Mouse (Mus musculus) v-Abl transformed pro-B cells (cell line): ENCODE data around the gene Spata5.
"Not testable (repeated sequence)": the region's sequence is repeated elsewhere in the genome, so short reads cannot be mapped to it uniquely, and the experiment has no call there.

ENCODE experiments used
- in situ Hi-C, 2 experiments: fragments of 400-800 bp; cut with MboI; formaldehyde crosslinking; loops; one replicate each; pipeline ENCODE4 v1.15.1; 2025; ENCODE audit not compliant: unreplicated experiment in 2 of 2

The Spata5 gene

GRCm38 (mm10) chr3:37488173-37488572 is 68.5 kb downstream of the Spata5 start:
- in situ Hi-C loops: no loop called here

- in situ Hi-C loops: no loop called here
These were observed 70.3 kb downstream of the Spata5 start for GRCm38 (mm10) chr3:37490025-37490424.

- in situ Hi-C loops: no loop called here
These were observed 81.2 kb downstream of the Spata5 start for GRCm38 (mm10) chr3:37500939-37501338.

- in situ Hi-C loops: no loop called here
These were observed 82.9 kb downstream of the Spata5 start for GRCm38 (mm10) chr3:37502552-37502951.

GRCm38 (mm10) chr3:37503846-37504245 is 84.2 kb downstream of the Spata5 start:
- in situ Hi-C loops: no loop called here

- in situ Hi-C loops: no loop called here
These were observed 90.6 kb downstream of the Spata5 start for GRCm38 (mm10) chr3:37510055-37511032.

GRCm38 (mm10) chr3:37515485-37515884 is 95.8 kb downstream of the Spata5 start:
- in situ Hi-C loops: no loop called here

- in situ Hi-C loops: no loop called here
These were observed 96.7 kb downstream of the Spata5 start for GRCm38 (mm10) chr3:37516379-37516778.

- in situ Hi-C loops: no loop called here
These were observed 98.9 kb downstream of the Spata5 start for GRCm38 (mm10) chr3:37518611-37519010.

- in situ Hi-C loops: no loop called here
These were observed 100.8 kb downstream of the Spata5 start for GRCm38 (mm10) chr3:37520334-37521023.

GRCm38 (mm10) chr3:37532079-37532478 is 112.4 kb downstream of the Spata5 start:
- in situ Hi-C loops: no loop called here

- in situ Hi-C loops: not testable (repeated sequence)
These were observed 121.0 kb downstream of the Spata5 start for GRCm38 (mm10) chr3:37540701-37541100.

- in situ Hi-C loops: no loop called here
These were observed 126.7 kb downstream of the Spata5 start for GRCm38 (mm10) chr3:37546351-37546750.

- in situ Hi-C loops: no loop called here
These were observed 130.5 kb downstream of the Spata5 start for GRCm38 (mm10) chr3:37550190-37550589.

GRCm38 (mm10) chr3:37550594-37550993 is 130.9 kb downstream of the Spata5 start:
- in situ Hi-C loops: no loop called here

GRCm38 (mm10) chr3:37551486-37551885 is 131.8 kb downstream of the Spata5 start:
- in situ Hi-C loops: no loop called here

GRCm38 (mm10) chr3:37552244-37552643 is 132.5 kb downstream of the Spata5 start:
- in situ Hi-C loops: no loop called here

GRCm38 (mm10) chr3:37553371-37554033 is 133.8 kb downstream of the Spata5 start:
- in situ Hi-C loops: no loop called here

- in situ Hi-C loops: no loop called here
These were observed 136.9 kb downstream of the Spata5 start for GRCm38 (mm10) chr3:37556412-37557113.

- in situ Hi-C loops: no loop called here
These were observed 138.2 kb downstream of the Spata5 start for GRCm38 (mm10) chr3:37557741-37558479.
